Mouse (Mus musculus): ENCODE measurements at regions not wholly inside any gene's neighbourhood (a gene's known extent, or its start where the extent isn't known, plus 50 kb on each side); places are given as distances from the start of the nearest gene placed in this dataset.

DNA sequence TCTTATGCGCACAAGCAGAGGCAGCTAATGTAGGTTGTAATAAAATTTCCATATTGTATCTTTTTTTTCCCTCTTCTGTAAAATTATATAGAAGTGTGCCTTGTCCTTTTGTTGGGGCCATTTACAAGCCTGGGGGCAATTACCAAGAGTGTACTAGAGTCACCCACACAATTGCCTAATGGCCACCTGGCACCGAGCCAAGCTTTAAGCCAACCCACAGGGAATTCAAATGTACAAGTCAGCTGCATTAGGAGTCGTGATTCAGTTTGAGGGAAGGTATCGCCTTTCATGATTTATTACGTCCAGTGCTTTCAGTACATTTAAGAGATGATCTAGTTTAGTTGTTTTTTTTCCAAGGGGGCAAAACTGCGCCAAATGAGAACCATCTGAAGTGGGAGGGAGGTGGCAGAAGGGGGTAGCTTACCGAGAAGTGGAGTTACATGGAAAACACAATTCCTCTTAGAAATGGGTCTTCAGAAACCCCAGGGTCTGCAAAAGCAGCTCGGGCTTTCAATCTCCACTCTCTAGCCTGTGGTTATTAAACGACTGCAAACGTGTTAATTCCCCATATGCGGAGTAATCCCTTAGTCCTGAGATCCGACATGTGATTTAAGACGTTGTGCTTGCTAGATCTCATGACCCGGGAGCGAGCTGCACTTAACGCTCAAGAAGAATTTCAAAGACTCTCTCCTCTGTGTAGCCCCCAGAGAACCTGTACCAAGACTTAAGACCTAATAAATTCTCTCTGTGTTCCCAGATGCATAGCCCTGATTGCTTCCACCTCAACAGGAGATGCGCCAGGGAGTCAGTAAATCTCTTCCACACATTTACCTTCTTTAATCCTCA is 129.0 kb downstream of the Basp1 start:
- TF ChIP-seq CTCF (IDR thresholded peaks at IDR 0.05; ENCODE audit: low read depth) = no peak
- TF ChIP-seq EP300 (IDR thresholded peaks at IDR 0.05; ENCODE audit: low read depth) = no peak

Measured in heart, postnatal 0 days (tissue).